Mouse (Mus musculus) left cerebral cortex, adult 8-10 months (tissue): Measurements from ENCODE around the gene Scn2a. TPM values are rescaled to one million over a fixed set of nuclear protein-coding genes. Genes with fewer than 3 reads are reported as not detected.
A peak's percentile ranks its signal among the peaks of the same experiment; 100 is the strongest.
"Not testable (repeated sequence)": the region's sequence is repeated elsewhere in the genome, so short reads cannot be mapped to it uniquely, and the experiment has no call there.

Experiments used
- DNase-seq, 2 experiments: peaks; one replicate each; pipeline ENCODE4 v3.0.0; 2022; ENCODE audit warnings: low spot score in 2 of 2
- total RNA-seq, 4 experiments: library from RNA; stranded (reverse); gene quantifications; 2 replicates each; pipeline ENCODE4 v1.2.4; 2022

Scn2a gene
- total RNA-seq, 4 experiments from 2014 or later, result 257 to 319 (median 284) TPM

- DNase-seq, result no peak
Measured at GRCm38 (mm10) chr2:65695061-65695460, 74.5 kb downstream of the Scn2a start.

DNA sequence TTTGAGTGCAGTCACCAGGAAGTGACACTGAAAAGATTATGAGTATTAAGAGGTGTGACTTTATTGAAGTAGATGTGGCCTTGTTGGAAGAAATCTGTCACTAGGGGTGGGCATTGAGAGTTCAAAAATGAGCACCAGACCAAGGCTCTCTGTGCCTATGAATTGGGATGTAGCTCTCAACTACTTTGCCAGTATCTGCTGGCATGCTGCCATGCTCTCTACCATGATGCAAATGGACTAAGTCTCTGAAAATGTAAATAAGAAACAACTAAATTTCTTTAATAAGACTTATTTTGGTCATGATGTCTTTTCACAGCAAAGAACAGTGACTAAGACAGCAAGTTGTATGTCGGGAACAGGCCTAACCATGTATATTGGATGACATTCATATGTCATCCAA is 79.7 kb downstream of the Scn2a start:
- no peak for DNase-seq

DNA sequence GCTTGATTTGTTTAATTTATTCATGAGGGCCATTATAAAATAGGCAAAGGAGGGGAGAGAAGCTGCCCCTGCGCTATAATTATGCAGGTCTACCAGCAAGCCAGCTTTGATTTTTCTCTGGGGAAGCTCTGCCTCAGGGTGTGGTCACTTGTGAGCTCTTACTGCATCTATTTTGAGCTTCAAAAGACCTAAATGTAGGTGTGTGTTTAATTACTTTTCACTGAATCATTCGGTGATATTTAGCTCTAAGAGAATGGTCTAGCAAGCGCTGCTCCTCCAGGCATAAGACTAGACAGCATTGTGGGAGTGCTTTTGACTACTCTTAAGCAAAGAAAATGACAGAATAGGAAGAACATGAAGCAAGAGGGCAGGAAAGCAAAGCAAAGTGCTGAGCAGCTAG is 80.6 kb downstream of the Scn2a start:
- DNase-seq, result peak in 1 of 2 experiments; percentile 71

- no peak for DNase-seq
Measured at GRCm38 (mm10) chr2:65722219-65722800, 101.7 kb downstream of the Scn2a start.

DNA sequence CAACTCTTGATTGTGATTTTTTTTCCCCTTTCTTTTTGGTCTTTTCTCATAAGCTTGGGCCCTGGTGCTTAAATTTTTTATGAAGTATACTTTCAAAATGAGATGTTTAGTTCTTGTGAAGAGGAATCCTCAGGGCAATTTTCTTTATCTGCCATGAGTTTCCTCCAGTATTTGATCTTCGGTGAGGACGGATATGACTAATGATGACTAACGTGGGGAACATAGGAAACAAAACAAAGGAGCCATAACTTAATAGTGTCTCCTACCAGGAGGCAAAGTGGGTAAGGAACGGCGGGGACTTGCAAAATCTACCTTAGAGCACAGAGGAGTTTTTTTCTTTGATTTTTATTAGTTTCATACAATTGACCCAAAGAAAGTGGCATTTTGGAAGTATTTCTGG is 124.8 kb downstream of the Scn2a start:
- no peak for DNase-seq

DNA sequence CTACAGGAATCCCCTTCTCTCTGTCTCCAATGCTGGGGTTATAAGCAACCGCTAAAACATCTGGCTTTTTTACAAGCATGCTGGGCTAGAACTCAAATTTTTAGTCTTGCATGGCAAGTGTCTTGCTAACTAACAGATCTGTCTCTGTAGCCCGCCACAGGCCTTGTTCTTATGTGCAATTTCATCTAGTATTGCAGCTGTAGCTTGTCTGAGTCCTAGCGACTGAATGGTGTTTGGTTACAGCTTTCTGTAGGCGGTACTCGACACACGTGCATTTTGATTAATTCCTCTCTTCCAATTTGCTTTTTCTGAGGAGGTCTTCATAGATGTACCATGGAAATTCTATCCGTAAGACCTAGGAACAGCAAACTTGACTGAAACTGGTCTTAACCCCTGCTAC is 161.9 kb downstream of the Scn2a start:
- no peak for DNase-seq

- no peak for DNase-seq
Measured at GRCm38 (mm10) chr2:65783392-65783791, 162.8 kb downstream of the Scn2a start.

DNA sequence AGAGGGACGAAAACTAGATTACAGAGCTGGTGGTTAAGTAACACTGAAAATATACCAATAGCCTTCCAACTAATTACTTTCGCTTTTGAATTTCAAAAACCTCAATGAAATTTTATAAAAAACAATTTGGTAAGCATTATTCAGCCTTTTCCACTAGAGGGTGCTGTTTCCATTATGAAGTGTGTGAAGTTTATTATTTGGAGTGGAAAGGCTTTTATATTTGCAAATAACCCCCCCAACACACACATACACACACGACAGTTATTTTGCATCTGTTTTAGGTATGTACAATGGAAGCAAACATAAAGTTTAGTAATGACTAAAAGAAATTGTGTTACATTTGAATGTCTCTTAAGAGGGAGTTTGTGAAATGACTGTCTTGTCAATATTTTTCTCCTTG is 171.9 kb downstream of the Scn2a start:
- no peak for DNase-seq

DNA sequence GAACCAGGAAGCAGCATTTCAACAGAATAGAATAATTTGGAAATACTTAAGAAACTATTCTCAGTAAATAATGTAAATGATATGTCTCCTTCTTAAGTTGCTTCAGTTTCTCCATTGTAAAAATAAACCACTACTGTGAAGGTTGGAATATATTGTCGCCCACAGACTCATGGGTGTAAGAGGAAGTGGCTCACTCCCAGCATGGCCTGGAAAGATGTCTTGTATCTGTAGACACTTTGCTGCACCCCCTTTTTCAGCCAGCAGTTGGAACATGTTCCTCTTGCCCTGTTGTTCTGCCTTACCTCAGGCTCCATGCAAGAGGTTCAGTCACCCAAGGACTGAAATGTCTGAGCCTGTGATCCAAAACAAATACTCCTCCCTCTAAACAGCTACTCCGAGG is 173.0 kb downstream of the Scn2a start:
- DNase-seq, result no peak

DNA sequence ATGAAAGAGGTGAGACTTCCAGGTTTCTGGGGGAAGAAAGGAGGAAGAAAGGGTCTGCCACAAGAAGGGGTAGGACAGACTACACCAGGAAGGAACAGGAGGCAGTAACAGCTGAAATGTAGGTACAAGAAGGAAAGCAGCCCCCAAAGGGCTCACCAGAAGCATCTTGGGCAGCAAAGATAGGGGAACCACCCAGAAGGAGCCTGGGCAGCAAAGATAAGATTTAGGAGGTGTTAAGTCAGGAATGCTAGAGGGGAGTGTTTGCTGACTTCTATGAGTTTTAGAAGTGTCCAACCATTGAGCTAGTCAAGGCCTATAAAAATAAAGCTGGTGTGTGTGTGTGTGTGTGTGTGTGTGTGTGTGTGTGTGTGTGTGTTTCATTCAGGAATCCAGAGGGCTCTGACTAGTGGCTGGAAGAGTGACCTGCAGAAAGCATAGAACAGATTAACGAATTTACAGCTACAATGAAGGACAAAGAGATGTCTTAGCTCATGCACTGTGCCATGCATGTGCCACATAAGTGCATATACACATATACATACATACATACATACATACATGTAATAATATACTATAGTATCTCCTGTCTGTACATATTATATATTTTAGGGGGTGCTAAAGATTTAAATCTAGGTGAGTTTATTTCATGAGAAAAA is 180.6 kb downstream of the Scn2a start:
- DNase-seq, result no peak

GRCm38 (mm10) chr2:65806556-65806955 is 186.0 kb downstream of the Scn2a start:
- no peak for DNase-seq

- not testable (repeated sequence) for DNase-seq
Measured at GRCm38 (mm10) chr2:65811203-65811602, 190.6 kb downstream of the Scn2a start.

Other genes with a start within 250 kb of the Scn2a start
- gene Scn3a, start 53.1 kb upstream of the Scn2a start, total RNA-seq, result 10 to 100 TPM; 27.8 to 31.3 (median 28.3) TPM
- gene Csrnp3, start 225.0 kb downstream of the Scn2a start, total RNA-seq, result 100 to 1,000 TPM in 2 of 4 experiments, 10 to 100 TPM in 2; 81.1 to 111 (median 93.9) TPM